Mouse (Mus musculus) liver (tissue): ENCODE measurements around the gene Ttc21a.
A peak's percentile ranks its signal among the peaks of the same experiment; 100 is the strongest.

Source experiments
- DNase-seq: peaks from one replicate; pipeline ENCODE4 v3.0.0-alpha.2; 2020; ENCODE audit warnings: mixed read lengths

The Ttc21a gene

GRCm38 (mm10) chr9:119941861-119942260 lies 4.5 kb downstream of the Ttc21a start:
- DNase-seq: no peak

DNA sequence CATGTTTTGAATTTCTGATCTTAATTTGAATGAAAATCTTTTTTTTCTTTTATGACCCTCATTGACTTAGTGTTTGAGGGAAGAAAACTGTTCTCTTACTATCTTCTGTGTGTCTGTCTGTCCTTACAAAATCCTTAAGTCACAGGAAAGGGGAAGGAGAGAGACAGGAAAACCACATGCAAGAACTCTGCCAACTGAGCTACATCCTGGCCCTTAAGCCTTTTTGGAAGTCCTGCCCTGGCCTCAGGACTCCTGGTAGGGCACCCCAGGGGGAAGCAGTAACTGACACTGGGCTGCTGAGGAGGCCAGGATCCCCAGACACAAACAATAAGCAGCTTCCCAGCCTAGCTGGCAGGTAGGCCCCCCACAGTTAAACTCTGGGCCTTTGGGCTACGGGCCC lies 5.9 kb downstream of the Ttc21a start:
- DNase-seq: no peak

DNA sequence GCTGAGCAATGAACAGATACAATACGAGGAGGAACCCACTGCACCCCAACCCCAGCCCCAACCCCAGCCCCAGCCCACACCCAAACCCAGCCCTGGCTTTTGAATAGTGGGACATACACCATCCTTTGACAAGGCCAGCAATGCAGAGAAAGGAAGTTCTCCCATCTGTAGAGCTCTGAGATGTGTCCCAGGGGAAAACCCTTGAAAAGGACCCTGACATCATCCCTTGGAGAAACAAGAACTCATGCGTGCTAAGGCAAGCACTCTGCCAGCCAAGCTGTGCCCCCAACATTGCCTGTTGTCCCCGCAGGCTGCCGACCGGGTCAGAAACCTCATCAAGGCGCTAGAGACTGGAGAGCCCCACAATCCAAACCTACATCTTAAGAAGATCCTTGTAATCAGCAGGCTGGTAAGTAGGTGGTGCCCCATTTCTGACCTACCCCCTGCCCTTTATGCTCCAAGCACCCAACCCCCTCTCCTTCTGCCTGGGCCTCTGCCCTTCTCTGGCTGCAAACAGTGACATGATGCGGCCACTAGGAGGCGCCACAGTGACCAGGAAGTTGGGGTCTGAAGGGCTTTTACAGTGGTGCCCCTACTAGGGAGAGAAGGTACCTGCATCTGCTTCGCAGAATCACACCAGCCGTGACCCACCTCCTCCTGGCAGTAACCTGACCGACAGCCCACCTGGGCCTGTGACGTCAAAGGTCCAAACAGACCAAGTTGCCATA lies 7.9 kb downstream of the Ttc21a start:
- peak; percentile 49 for DNase-seq

DNA sequence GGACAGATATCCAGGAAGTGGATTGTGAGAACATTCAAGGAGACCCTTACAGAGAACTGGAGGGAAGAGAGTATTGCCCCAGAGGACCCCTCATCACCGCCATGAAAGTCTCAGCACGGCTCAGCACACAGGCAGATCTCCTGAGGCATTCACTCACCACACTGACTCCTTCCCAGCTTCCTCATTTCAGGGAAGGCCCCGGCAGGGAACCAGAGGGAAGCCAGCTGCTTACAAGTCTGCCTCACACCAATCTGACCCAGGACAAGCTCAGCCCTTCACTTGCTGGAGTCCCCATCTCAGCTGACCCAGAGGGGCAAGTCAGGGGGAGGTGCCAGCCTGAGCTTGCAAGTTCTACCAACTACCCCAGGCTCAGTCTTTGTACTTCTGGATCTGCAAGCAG lies 11.4 kb downstream of the Ttc21a start:
- DNase-seq: no peak

DNA sequence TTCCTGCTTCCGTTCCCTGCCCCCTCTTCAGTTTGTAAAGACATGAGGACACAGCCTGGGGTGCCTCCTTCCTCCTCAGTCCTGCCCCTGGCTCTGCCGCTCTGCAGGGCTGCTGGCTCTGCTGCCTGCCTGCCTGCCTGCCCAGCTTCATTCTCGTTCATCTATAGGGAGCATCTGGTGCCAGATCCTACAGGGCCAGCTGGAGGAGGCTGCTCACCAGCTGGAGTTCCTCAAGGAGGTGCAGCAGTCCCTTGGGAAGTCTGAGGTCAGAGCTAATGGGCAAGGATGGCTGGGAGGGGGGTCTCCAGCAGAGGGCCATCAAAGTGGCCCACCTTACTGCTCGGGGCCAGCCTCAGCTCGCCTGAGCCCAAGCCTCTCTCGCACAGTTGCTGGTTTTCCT lies 13.0 kb downstream of the Ttc21a start:
- no peak for DNase-seq

DNA sequence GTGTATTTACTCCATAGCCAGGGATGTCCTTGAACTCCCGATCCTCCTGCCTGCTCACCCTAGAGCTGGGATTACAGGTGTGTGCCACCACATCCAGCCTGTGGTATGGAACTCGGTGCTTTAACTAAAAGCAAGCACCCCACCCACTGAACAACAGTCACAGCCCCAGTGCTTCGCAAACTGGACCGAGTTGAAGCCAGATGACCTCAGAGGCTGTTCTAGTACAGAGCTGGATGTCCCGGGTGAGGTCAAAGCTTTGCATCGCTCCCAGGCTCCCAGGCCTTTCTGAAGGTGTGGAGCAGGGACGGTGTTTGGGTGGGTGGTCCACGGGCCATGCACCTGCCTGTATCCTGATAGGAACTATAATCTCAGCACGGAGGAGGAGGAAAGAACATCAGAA lies 14.0 kb downstream of the Ttc21a start:
- DNase-seq: no peak

- no peak for DNase-seq
Observed at GRCm38 (mm10) chr9:119958835-119959234, 21.4 kb downstream of the Ttc21a start.

- DNase-seq: no peak
Observed at GRCm38 (mm10) chr9:119962216-119962615, 24.8 kb downstream of the Ttc21a start.

DNA sequence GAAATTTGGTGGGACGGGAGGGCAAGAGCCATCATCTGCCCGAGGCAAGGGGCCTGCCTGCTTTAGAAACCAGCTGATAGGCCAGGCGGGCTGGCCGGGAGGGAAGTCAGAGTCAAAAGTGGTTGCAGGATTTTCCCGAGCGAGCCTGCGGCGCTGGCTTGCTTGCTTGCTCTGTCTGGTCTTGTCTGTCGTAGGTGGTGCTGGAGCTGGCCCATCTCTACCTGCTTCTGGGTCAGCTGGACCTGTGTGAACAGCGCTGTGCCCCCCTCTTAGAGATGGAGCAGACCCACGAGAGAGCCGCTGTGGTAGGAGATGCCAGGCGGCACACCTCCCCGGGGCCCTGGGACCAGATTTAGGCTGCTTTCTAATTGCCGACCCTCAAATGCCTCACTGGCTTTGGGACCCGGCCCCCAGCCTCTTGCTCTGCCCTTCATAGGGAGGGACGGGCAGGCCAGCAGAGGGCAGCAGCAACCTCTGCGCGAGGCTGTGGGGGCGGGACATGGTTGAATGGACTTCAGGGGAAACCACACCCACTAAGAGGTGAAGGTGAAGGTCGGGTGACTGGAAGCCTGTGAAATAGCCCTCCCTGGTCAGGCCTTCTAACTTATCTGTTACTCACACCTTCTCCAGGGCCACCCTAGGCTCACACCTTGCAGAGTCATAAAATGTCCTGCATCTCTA lies 25.7 kb downstream of the Ttc21a start:
- DNase-seq: peak; percentile 82

DNA sequence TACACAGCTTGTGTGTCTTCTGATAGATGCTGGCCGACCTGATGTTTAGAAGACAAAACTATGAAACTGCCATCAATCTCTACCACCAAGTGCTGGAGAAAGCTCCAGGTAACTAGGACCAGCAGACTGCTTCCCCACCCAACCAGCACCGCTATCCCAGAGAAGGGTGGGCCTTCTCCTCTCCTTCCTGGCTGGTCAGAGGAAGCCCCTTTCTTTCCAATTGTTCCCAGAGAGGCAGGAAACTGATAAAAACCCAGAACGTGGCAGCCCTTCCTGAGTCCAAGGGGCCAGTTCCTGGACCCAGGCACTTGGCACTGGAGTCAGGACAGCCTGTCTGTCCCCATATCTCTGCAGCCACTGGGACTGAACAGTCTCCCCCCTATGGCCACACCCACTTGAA lies 26.8 kb downstream of the Ttc21a start:
- DNase-seq: no peak

DNA sequence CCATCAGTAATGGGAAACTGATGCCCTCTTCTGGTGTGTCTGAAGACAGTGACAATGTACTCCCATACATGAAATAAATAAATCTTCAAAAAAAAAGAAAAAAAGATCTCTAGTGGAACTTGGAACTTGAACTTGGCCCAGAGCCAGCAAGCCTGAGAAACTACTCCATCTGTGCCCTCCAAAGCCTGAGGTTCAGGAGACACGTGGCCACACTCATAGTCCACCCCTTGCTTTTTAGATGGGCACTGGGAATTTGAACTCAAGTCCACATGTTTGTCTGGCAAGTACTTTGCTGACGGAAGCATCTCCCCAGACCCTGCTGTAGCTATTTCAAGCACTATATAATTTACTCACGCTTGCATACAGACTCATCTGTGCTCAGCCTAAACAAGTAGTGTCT lies 27.8 kb downstream of the Ttc21a start:
- no peak for DNase-seq

DNA sequence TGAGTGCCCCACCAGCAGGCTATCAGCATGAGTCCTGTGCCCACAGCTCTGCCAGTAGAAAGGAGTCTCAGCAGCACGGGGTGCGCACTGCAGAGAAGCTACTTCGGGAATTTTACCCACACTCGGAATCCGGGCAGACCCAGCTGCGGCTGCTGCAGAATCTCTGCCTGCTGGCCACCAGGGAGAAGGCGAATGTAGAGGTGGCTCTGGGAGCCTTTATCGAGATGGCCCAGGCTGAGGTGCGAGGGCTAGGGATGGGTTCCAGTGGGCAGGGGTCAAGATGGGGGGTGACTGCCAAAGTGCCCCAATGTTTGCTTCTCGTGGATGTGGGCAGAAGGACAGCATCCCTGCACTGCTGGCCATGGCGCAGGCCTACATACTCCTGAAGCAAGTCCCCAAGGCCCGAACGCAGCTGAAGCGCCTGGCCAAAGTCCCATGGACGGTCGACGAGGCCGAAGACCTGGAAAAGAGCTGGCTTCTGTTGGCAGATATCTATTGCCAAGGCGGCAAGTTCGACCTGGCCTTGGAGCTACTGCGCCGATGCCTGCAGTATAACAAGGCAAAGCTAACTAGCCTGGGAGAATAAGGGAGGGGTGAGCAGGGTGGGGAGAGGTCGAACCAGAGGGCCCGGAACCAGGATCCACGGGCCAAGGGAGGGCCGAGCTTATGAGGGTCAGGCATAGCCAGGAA lies 29.0 kb downstream of the Ttc21a start:
- DNase-seq: no peak

DNA sequence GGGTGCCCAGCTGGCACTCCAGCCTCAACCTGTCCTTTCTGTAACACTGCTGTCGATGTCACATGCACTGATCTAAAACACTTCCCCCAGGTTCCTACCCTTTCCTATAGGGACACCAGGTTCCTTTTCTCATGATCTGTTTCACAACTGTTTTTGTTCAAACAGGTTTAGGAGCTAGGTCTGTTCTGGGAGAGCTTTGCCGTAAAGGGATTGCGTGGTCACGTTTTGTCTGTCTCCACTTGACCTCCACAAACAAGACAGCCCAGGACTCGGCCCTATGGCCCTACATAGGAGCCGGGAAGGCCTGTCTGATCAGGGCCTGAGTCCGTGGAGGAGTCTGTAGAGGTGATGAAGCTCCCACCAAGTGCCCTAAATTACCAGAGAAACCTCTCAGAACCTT lies 32.4 kb downstream of the Ttc21a start:
- DNase-seq: no peak

GRCm38 (mm10) chr9:119970221-119970620 lies 32.8 kb downstream of the Ttc21a start:
- DNase-seq: peak; percentile 48

- no peak for DNase-seq
Observed at GRCm38 (mm10) chr9:119970763-119971656, 33.6 kb downstream of the Ttc21a start.

DNA sequence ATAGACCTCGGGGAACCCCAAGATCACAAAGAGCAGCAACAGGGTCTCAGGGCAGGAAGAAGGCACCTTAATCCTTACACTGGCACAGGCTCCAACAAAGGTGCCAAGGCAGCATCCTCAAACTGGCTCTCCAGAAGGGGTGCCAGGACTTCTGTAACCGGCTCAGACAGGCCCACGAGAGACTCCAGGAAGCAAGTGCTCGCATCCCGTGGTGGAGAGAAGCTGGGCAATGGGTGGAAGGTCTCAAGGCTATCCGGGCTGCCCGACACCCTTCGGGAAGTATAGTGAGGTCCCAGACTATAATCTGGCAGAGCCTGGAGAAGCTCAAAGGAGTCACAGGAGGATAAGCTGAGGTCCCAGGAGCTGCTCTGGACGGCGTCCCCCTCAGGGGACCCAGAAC lies 34.8 kb downstream of the Ttc21a start:
- no peak for DNase-seq

DNA sequence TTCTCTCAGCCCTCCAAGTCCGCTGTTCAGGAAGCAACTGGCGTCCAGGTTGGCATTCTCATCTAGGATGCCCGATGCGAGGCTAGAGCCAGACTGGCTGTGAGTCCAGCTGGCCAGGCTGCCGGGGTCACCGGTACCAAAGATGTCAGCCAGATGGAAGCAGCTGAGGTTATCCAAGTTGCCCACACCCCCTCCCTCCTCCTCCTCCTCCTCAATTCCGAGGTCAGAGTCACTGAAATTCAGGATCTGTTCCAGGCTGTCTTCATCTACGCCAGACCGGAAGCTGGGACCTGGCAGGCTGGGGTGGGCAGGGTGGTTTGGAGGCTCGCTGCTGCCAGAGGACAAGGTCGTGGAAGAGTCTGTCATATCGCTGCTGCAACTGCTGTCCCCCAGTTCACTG lies 35.2 kb downstream of the Ttc21a start:
- no peak for DNase-seq

- no peak for DNase-seq
Observed at GRCm38 (mm10) chr9:119973281-119973680, 35.9 kb downstream of the Ttc21a start.

- DNase-seq: no peak
Observed at GRCm38 (mm10) chr9:119973869-119974520, 36.6 kb downstream of the Ttc21a start.

GRCm38 (mm10) chr9:119974609-119975008 lies 37.2 kb downstream of the Ttc21a start:
- DNase-seq: no peak

DNA sequence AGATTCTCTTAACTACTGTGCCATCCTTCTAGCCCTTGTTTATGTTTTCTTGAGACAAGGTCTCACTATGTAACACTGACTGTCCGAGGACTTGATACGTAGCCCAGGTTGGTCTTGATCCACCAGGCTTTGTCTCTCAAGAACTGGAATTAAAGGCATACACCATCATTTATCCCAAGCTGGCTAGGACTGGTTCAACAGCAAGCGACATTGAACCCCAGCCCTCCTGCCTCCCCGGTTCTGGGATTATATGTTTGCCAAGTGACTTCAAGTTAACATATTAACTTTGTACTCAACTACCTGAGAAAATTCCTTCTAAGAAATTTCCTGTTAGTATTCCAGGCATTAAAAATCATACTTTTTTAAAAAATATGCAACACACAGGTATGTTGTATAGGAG lies 37.9 kb downstream of the Ttc21a start:
- no peak for DNase-seq
